Mouse (Mus musculus) C2C12 (cell line): Measurements from ENCODE around the gene Senp3. TPM values are rescaled to one million over a fixed set of nuclear protein-coding genes. Genes with fewer than 3 reads are reported as not detected.
A peak's percentile ranks its signal among the peaks of the same experiment; 100 is the strongest.

Experiments used
- H3K27me3 ChIP-seq: one replicate; pipeline ENCODE4 v1.6.1; 2011; ENCODE audit not compliant: control insufficient read depth, insufficient read depth, insufficient read length
- H3K36me3 ChIP-seq: one replicate; pipeline ENCODE4 v1.6.1; 2011; ENCODE audit not compliant: control insufficient read depth, insufficient read depth
- H3K4me3 ChIP-seq: one replicate; pipeline ENCODE4 v1.5.1; 2011; ENCODE audit warnings: mild to moderate bottlenecking, control low read depth; ENCODE audit not compliant: poor library complexity, insufficient read depth, severe bottlenecking
- H3K79me2 ChIP-seq: one replicate; pipeline ENCODE4 v1.6.1; 2011; ENCODE audit not compliant: control insufficient read depth, insufficient read depth
- H3K79me3 ChIP-seq: one replicate; pipeline ENCODE4 v1.6.1; 2011; ENCODE audit warnings: low read depth, control low read depth
- H3ac ChIP-seq: one replicate; pipeline ENCODE3; 2011; ENCODE audit warnings: low read depth; ENCODE audit not compliant: control insufficient read depth, insufficient read length
- CEBPB ChIP-seq: IDR thresholded peaks from one replicate; pipeline ENCODE4 v1.6.1; 2011; ENCODE audit warnings: low read depth, mild to moderate bottlenecking, control low read depth, moderate library complexity
- CTCF ChIP-seq: IDR thresholded peaks from one replicate; pipeline ENCODE4 v1.5.1; 2011; ENCODE audit not compliant: control insufficient read depth, insufficient read depth, insufficient read length
- FOSL1 ChIP-seq: IDR thresholded peaks from one replicate; pipeline ENCODE4 v1.8.0; 2011; ENCODE audit warnings: mild to moderate bottlenecking, low read length; ENCODE audit not compliant: poor library complexity, insufficient read depth, severe bottlenecking
- MAX ChIP-seq: IDR thresholded peaks from one replicate; pipeline ENCODE4 v1.6.1; 2011; ENCODE audit warnings: mild to moderate bottlenecking, control low read depth
- MYOD1 ChIP-seq: IDR thresholded peaks from one replicate; pipeline ENCODE4 v1.6.1; 2011; ENCODE audit warnings: low read depth; ENCODE audit not compliant: control insufficient read depth, insufficient read length
- MYOG ChIP-seq: IDR thresholded peaks from one replicate; pipeline ENCODE4 v1.6.1; 2011; ENCODE audit not compliant: control insufficient read depth, insufficient read length; ENCODE audit errors: extremely low read depth
- USF1 ChIP-seq: IDR thresholded peaks from one replicate; pipeline ENCODE4 v1.6.1; 2011; ENCODE audit warnings: low read depth, mild to moderate bottlenecking, control low read depth, moderate library complexity
- polyA plus RNA-seq: library from polyadenylated mRNA; unstranded; fragments of >200 nt; fragmentation: generic; extraction: Trizol; gene quantifications from one replicate; pipeline ENCODE4 v1.2.1, GENCODE M21; 2012; ENCODE audit warnings: missing spikeins

The Senp3 gene
- polyA plus RNA-seq, 1 experiment: 89.0 TPM

DNA sequence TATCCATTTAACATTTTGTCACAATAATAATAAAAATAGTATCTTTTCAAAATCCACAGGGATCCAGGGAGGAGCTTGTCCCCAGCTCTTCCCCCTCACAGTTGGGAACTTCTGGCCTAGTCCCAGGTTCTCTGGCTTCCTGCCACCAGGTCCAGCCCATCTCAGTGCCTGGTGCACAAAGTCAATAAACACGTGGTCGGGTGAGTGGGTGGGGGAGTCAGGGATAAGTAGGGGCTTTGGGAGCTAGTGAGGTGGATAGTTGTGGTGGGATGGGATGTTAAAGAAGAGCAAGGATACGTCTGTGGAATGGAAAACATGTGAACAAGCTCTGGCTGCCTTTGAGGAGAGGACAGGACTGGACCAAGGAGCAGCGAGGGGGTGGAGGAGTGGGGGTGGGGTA is 4.5 kb upstream of the Senp3 start:
- Histone ChIP-seq H3K79me3 (peaks cover 2% of the 10 kb centered on the region), H3K79me2 (peaks cover 12% of the 10 kb centered on the region), H3K27me3 (no peaks in the 10 kb centered on the region), H3K36me3 (no peaks in the 10 kb centered on the region), H3K4me3 (no peak overlapping the region), H3ac (no peak overlapping the region)
- TF ChIP-seq CEBPB (no peak), FOSL1 (no peak), MYOD1 (no peak), MYOG (no peak), MAX (no peak), USF1 (no peak), CTCF (no peak)

DNA sequence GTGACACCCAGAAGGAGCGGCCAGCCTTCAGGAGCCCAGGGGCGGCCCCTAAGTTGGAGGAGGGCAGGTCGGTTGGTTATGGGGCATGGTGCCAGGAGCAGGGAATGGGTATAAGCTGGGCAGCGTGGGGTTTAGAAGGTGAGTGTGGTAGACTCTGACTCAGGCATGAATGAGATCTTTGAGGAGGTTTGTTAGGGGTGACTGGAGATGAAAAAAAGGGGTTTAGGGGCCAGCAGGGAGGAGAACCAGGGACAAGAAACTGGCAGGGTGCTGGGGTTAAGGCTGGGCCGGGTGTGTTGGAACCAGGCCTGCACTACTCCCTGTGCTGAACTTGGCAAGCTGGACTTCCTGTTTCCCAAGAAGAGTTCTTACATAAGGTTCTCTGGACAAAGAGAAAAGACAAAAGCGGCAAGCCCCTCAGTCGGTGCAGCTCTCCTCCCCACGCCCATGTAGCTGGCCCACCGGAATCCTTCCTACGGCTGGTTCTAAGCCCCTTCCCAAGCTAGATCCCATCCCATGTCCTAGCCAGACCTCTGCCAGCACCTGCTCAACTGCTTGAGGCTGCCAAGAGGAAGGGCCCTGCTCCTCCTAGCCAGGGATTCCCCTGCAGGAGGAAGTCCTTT is 3.8 kb upstream of the Senp3 start, which contains the start of gene Tnfsf13:
Gene Tnfsf13 (minus strand): TSS at position 259 of the 623 bp plus-strand sequence.
- peaks cover 19% of the 10 kb centered on the region for H3K79me2 ChIP-seq
- TF ChIP-seq MYOG (no peak), CEBPB (no peak)

DNA sequence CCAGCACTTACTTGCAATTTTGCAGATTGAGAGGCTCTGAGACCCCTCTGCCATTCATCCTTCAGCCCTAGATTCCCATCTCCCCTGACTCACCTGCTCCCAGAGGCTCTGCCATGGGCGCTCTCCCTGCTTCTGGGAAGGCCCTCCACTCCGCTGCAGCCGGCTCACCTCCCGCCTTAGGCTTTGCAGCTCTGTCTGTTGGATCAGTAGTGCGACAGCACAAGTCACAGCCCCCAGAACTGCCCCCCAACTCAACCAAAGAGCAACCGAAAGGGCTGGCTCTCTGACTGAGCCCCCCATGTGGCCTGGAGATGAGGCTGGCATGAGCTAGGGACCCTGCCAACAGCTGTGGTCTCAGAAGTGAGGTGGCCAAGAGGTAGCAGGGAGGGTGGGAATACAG is 3.1 kb upstream of the Senp3 start:
- H3K4me3 ChIP-seq: no peak overlapping the region
- no peaks in the 10 kb centered on the region for H3K27me3 ChIP-seq
- peaks cover 16% of the 10 kb centered on the region for H3K79me3 ChIP-seq
- H3ac ChIP-seq: no peak overlapping the region
- TF ChIP-seq CTCF (no peak), USF1 (no peak), MYOG (no peak), MYOD1 (no peak), FOSL1 (no peak), CEBPB (no peak), MAX (no peak)
- peaks cover 26% of the 10 kb centered on the region for H3K79me2 ChIP-seq
- no peaks in the 10 kb centered on the region for H3K36me3 ChIP-seq

More for the DNA sequence above, 3.8 kb upstream of the Senp3 start, which contains the start of gene Tnfsf13:
- Histone ChIP-seq H3K79me3 (peaks cover 10% of the 10 kb centered on the region), H3ac (no peak within 1 kb of the TSS), H3K36me3 (no peaks in the 10 kb centered on the region), H3K4me3 (no peak within 1 kb of the TSS), H3K27me3 (no peaks in the 10 kb centered on the region)

DNA sequence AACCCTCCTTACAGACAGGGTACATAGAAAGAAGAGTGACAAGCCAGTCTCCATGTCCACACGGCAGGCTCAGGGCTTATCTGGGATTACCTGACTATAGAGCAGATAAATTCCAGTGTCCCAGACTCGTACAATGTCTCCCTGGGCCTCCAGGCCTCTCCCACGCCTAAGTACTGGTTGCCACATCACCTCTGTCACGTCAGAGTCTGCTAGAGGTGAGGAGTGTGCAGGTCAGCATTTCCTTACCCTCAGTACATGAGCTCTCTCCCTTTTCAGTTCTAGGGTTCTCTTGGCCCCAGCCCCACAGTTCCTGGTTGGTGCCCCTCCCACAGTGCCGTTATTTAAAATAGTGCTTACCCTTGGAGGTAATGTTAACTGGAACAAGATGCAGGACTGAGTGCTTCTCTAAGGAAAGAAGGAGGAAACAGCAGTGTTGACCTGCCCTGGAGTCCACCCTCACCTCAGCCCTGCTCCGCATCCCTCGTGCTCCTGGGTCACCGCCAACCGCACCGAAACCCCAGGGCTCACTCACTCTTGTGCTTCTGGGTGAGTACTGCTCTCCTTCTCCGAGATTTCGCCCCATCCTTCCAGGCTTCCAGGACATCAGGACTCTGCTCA is 2.4 kb upstream of the Senp3 start:
- Histone ChIP-seq H3ac (no peak overlapping the region), H3K36me3 (peaks cover 4% of the 10 kb centered on the region), H3K79me3 (peaks cover 22% of the 10 kb centered on the region), H3K79me2 (peaks cover 33% of the 10 kb centered on the region), H3K27me3 (no peaks in the 10 kb centered on the region), H3K4me3 (no peak overlapping the region)
- TF ChIP-seq MAX (no peak), MYOG (no peak), USF1 (no peak), CTCF (no peak), MYOD1 (no peak), FOSL1 (no peak), CEBPB (no peak)

DNA sequence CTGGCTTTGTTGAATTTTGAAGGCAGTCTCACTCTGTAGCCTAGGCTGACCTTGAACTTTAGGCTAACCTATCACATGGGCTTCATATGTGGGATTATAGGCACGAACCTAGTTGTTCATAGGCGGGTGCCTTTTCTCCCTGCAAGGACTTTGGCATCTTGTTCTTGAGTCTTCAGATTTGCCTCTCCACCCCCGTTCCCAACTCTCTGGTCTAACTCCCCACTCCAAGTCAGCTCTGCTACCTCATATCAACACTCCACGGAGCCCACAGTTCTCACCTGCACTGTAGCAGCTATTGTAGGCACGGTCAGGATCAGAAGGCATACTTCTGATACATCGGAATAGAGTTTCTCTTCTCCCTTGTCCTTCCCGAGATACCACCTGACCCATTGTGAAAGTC is 1.7 kb upstream of the Senp3 start:
- no peak for TF ChIP-seq MAX
- H3K79me2 ChIP-seq: peaks cover 40% of the 10 kb centered on the region
- peaks cover 10% of the 10 kb centered on the region for H3K36me3 ChIP-seq
- H3K27me3 ChIP-seq: no peaks in the 10 kb centered on the region
- H3K4me3 ChIP-seq: no peak overlapping the region
- H3ac ChIP-seq: no peak overlapping the region
- peaks cover 23% of the 10 kb centered on the region for H3K79me3 ChIP-seq

DNA sequence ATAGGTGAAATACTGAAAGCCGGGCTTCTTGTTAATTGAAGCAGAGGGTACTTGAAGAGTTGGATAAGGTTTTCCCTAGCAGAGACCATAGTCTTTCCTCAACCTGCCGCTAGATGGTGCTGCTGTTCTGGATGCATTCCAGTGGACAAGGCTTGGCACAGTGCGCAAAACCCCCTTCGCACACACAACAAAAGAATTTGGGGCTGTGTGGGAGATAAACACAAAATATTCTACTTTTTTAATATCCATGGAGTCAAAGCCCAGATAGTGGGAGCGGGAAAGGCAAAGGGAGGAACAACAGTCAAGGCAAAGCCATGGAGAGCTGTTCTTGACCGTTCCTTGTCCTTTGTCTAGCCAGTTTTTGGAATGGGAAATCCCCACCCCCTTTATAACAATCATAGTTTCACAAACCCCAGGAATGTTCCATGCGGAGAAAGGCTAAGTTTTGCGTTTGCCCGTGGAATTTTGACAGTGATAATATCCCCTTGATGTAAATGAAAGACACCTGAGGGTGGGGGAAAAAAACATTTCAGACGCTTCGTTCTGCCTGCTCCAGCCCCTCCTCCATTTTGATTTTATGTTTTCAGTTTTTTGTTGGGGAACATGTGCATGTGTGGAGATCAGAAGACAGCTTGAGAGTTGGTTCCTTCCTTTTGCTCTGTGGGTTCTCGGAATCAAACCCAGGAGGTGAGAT is 1.1 kb upstream of the Senp3 start:
- H3ac ChIP-seq: peak overlapping the region; percentile 50
- no peak overlapping the region for H3K4me3 ChIP-seq
- H3K79me2 ChIP-seq: peaks cover 46% of the 10 kb centered on the region
- peaks cover 16% of the 10 kb centered on the region for H3K36me3 ChIP-seq
- TF ChIP-seq MYOD1: no peak
- peak; percentile 68 for TF ChIP-seq CTCF
- H3K79me3 ChIP-seq: peaks cover 25% of the 10 kb centered on the region
- no peaks in the 10 kb centered on the region for H3K27me3 ChIP-seq
